Mouse (Mus musculus) liver, embryonic 14 days (tissue): ENCODE results near the gene Siglech. TPM values are rescaled to one million over a fixed set of nuclear protein-coding genes. Genes with fewer than 3 reads are reported as not detected.

Experiments
- polyA plus RNA-seq: library from polyadenylated mRNA; depleted of rRNA; stranded (reverse); fragments of >200 nt; gene quantifications from 2 replicates; pipeline ENCODE4 v1.2.3, GENCODE M21; 2012; rRNA removed

The Siglech gene
- polyA plus RNA-seq: 0.31 and 0.32 TPM in 2 replicates

DNA sequence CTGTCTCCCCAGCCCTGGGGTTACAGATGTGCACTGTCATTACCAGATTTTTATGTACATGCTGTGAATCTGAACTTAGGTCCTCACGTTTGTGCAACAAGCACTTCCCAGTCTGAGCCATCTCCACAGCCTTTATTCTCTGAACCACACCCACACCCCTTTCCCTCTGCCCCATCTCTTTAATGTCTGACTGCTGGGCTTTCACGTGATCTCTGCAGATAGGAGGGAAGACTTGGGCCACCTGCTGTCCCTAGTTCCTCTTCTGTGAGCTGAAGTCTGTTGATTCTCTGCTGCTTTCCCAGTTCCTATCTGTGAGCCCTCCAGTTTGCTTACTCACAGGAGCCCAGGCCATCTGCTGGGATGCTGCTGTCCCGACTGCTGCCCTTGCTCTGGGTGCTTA is at the start of gene Siglech:
TSS of gene Siglech (plus strand) at position 253 of the 400 bp plus-strand sequence.

DNA sequence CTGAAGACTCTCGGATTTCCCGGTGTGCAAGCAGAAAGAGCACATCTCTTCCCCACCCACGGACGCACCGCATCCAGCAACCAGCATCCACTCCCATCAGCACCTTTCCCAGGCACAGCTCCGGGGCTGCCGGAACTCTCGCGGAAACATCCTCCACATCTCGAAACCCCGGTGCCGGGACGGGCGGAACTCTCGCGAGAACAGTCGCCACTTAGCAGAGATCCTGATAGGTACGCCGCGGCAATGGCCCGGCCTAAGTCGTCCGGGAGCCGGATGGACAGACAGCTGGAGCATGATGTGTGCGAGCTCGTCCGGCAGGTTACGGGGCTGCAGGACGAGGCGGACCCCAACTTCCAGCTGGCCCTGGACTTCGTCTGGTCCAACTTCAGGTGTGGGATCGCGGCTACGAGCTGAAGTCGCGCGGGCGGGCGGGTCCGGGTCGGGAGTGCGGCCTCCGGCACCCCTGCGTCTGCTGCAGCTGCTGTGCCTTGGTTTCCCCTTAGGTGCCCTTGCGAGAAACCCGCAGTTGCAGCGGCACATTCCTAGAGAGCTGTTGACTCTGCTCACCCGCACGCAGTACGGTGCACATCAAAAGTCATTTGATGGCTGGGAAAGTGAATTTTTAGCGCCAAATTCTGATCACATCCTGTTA is 26.1 kb downstream of the Siglech start, which contains the start of gene Tubgcp5:
TSS of gene Tubgcp5 (plus strand) at position 203 of the 652 bp plus-strand sequence.

Other genes starting within 250 kb of the Siglech start
- 4.8 and 5.6 TPM in 2 replicates for gene Tubgcp5, start 26.0 kb downstream of the Siglech start, polyA plus RNA-seq
- gene Cyfip1, start 73.6 kb downstream of the Siglech start, polyA plus RNA-seq: 5.7 and 6.6 TPM in 2 replicates
- 9.5 and 13.0 TPM in 2 replicates for gene Nipa2, start 194.3 kb downstream of the Siglech start, polyA plus RNA-seq